Mouse (Mus musculus): Measurements from ENCODE around the gene P2rx7.

P2rx7 gene

DNA sequence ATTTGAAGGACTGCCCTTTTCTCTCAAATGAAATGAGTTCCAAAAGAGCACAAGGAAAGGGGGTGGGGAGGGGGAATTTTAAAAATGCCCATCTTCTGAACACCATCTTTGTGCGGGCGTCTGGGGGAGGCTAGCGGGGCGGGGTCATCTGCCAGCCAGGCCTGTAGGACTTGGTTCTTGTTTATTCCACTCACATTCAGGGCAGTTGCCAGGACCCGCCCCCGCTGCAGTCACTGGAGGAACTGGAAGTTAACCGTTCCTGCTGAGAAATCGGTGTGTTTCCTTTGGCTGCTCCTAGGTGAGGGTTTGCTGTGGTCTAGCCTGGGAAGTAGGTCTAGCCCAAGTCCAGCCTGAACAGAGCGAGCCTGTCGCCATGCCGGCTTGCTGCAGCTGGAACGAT is at the start of gene P2rx7:
Gene P2rx7 (plus strand): TSS at position 211 of the 400 bp plus-strand sequence.
- DNase-seq (ENCODE audit: low spot score): peak; percentile 49

DNA sequence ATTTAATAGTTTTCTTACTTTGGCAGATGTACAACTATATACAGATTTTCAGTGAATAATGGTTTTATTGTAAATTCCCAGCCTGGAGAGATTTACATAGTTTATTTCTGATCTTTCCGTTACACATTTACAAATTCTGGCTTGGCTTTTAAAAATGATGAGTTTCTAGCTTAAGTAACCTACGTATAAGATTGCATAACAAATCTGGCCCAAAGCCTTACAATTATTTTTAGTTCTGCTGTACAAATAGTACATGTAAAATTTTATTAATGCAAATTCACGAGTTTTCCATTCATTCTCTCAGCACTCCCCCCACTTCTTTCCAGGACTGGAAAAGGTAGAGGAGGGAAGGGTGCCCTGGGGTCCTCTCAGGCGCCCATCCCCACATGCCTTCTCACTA is 48.2 kb upstream of the P2rx7 start:
- DNase-seq (ENCODE audit: low spot score): no peak

DNA sequence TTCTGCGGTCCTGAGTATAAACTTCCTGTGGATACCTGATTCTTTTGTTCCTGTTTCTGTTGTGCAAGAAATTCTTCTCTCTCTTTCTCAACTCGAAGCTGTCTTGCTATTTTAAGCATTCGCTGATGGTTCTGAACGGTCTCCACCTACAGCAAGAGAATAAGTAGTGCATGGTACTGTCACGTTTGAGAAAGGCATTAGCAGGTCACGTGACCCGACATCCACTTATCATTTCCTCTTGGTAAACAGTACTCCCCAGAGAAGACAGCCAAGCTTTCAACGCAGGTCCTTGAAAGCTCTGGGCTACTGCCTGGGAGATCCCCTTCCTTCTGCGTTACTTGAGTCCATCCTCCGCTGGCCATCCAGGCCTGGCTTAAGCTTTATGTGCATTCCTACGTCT is 41.5 kb upstream of the P2rx7 start:
- DNase-seq (ENCODE audit: low spot score): no peak

DNA sequence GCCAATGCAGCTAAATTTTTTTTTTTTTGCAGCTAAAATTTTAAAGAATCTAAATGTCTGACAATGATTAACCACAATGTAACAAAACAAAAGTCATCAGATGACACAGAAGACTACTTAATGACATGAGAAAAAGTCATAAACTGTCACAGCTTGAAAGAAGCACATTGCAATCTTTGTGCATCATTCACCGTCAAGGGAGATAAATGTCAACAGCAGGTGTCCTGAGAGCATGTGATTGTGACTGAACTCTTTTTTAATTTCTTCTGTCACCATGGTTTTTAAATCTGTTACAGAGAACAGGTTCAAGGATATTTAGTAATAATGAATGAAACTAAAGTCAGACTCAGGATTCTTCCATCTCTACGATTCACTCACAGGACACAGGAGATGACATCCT is 38.8 kb upstream of the P2rx7 start:
- DNase-seq (ENCODE audit: low spot score): no peak

DNA sequence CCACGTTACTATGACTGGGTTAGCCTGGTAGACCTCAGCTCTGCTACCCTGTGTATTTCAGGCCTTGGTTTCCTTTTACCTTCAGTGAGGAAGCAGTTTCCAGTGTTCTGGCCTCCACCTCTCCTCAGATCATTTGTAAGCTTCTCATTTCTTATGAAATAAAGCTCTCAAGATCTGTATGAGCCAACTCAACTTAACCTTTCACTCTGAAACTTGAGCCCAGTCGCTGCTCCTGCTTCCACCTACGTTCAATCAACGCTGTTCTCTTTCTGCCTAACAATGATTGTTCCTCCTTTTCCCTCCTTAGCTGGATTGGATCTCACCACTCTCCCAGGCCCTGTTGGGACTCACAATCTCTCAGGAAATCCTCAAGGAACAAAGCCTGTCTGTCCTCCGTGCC is 32.1 kb upstream of the P2rx7 start:
- no peak for DNase-seq (ENCODE audit: low spot score)

DNA sequence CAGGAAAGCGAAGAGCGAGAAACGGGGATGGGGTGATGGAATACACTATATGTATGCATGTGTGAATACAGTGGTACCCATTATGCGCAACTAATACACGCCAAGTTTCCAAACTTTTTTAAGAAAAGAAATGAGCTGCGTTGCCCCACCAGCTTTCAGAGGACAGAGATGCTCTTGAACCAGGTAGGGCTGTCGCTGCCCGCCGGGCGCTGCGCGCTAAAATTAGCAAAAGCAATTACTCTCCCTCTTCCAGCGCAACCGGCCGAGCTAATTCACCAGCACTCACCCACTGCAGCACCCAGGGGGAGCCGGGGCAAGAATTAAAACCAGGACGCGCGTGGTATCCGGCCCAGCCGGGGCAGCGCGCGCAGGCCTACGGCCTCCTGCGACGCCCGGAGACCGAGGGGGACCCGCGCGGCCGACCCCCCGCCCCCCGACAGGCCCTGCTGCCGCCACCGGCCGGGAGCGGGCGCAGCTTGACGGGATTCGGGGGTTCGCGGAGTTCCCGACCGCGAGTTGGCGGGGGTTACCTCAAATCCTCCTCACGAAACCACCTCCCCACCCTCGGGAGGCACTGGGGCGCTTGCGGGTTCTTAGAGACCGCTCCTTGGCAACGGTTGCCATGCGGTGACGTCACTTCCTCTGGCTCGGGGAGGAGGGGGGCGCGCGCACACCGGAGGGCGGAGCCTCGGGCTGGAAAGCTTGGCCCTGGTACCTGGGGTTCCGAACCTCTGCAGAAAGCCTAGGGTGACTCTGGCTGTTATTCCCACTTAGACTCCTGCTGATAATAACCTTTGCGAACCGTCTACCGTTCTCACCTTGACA is 29.6 kb upstream of the P2rx7 start, which contains the start of gene Ift81:
Gene Ift81 (minus strand): TSS at position 611 of the 825 bp plus-strand sequence.
- peak; percentile 84 for DNase-seq (ENCODE audit: low spot score)

DNA sequence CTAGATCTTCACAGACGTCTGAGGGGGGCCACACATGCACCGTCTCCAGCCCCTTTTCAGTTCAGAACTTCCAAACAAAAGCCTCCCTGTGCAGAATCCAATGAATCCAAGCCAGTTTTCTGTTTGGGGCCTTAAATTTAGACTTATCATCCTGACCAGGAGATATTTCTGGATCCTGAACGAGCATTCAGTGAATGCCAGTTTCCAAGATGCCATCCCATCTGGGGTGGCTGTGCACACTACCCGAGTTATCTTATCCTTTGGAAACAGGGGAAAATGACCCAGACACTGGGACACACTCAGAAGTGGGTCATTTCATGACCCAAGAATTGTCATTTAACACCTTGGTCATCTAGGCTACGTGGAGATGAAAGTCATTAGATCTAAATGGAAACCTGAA is 26.0 kb upstream of the P2rx7 start:
- DNase-seq (ENCODE audit: low spot score): no peak

DNA sequence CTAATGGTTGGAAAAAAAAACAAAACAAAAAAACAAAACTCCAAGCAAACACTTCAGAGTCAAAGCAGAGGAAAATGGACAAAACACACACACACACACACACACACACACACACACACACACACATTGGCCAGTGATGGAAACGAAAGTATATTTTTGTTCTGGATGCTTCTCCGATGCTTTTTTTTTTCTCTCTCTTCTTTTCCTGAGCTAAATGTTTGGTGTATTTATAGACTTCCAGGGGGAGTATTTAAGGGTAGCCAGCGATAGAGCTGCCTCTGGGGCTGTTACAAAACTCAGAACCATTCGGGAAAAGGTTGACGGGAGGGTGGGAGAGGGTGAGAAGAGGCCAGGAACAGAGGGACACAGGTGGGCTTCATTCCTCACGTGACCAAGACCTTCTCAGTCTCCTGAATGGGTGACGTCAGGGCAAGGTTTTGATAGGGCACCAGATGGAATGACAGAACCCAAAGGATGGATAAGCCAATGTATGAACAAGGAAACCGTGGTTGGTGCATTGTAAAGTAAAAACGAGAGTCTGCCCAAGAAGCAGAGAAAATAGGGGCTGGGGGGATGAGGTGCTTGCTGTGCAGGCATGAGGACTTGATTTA is 23.9 kb upstream of the P2rx7 start:
- DNase-seq (ENCODE audit: low spot score): no peak

DNA sequence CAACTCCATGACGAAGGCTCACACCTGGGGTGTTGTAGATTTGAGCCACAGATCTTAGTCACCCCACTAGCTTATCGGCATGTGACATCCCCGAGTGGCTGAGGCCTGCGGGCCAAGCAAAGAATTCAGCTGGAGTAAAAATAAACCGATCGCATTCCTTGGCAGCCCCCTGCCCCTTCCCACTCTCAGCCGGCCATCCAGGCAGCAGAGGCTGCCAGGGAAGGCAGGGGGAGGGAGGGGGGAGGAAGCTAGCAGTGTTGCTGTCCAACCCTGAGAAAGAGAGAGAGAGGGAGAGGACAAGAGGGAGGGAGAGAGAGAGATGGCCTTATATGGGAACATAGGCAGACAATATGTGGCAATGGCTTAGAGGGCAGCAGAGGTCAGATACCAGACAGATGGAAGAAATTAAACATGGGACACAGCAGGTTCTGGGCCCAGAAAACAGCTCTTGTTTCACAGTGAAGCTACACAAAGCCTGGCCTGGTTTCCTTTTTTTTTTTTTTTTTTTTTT is 22.3 kb upstream of the P2rx7 start:
- DNase-seq (ENCODE audit: low spot score): no peak

DNA sequence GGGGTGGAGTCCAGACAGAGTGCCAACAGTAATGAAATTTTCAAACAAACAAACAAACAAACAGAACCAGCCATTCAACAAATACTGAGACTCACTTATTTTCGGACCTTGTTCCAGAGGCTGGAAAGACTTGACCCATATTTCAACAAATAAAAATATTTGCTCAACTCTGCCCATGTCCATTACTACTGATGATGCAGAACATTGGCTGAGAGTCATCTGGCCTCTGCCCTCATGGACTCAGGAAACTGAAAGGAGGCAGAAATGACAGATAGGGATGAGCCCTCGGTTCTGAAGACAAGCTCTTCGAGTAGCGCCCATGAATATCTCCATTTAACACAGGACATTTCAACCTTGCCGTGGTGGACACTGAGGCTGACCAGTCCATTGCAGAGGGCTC is 21.2 kb upstream of the P2rx7 start:
- no peak for DNase-seq (ENCODE audit: low spot score)

DNA sequence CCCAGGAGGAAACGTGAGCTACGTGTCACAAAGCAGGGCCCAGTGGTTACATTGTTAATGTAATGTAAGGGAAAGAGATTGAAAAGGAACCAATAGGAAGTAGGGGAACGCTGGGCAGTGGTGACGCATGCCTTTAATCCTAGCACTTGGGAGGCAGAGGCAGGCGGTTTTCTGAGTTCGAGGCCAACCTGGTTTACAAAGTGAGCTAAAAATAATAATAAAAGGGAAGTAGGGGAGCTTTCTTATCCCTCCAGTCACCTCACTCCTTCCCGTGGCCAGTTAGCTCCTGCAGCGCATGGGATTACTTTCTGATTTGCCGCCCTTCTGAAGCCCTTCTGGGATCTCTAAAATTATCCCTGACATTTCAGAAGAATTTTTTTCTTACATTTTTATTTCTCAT is 19.9 kb upstream of the P2rx7 start:
- no peak for DNase-seq (ENCODE audit: low spot score)

DNA sequence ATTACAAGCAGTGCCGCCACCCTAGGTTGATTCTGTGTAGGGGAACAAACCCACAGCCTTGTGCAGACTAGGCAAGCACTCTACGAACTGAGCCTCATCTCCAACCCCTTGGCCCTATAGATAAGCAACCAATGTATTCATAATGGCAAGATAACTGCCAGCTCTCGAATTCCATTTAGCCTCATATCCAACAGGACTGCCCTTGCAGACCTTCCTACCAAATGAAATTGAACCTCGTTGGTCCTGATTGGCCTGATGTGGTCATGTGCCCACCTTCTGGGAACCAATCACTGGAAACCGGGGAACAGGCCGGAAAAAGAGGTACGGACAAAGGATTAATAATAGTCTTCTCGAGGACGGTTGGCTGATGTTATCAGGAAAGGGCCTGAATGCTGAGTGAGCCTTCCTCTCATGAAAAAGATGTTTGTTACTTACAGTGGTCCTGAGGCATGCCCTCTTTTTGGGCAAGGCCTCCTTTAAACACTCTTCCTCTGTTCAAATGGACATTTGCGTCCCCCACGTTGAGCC is 18.7 kb upstream of the P2rx7 start:
- peak; percentile 68 for DNase-seq (ENCODE audit: low spot score)

DNA sequence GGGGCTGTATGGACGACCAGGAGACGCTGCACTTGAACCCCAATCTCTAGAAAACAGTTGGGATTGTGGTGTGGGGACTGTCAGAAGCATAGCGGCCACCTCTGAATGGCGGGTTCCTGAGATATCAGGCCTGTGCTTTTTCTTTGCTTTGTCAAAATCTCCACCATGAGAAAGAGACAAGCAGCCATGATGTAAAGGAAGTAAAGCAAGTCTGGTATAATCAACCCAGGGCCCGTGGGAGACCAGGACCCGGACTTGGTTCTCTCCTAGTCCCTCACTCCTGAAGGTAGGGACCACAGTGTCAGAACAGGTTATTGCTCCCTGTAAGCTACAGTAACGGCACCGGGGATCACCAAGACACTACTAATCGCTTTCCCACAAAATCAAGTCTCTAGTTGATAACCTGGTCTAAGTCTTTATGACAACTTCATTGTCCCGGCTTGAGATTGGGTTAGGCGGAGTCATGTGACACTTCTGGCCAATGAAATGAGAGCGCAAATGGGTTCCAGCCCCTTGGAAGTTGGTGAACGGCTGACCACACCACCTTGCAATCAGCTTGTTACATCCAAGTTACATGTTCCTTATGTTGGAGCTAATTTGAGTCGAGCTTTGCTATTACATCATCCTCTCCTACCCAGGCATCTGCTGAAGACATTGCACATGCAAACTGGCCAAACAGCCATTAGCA is 18.0 kb upstream of the P2rx7 start:
- peak; percentile 74 for DNase-seq (ENCODE audit: low spot score)

DNA sequence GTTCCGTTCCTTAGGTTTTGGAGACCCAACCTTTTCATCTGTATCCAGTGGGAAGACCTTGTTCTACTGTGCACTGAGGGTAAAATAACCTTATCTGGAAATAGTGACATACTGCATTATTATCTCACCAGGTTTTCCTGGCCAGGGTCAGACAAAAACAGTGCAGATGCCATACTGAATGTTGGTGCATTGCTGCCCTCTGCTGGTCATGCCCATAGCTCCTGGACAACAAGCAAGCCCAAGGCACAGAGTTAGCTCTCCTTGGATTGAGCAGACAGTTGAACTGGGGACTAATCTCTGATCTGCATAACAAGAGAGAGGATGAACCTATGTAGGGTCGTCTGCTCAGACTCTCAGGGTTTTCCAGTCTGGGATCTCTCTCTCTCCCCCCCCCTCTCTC is 16.5 kb upstream of the P2rx7 start:
- DNase-seq (ENCODE audit: low spot score): peak; percentile 77

DNA sequence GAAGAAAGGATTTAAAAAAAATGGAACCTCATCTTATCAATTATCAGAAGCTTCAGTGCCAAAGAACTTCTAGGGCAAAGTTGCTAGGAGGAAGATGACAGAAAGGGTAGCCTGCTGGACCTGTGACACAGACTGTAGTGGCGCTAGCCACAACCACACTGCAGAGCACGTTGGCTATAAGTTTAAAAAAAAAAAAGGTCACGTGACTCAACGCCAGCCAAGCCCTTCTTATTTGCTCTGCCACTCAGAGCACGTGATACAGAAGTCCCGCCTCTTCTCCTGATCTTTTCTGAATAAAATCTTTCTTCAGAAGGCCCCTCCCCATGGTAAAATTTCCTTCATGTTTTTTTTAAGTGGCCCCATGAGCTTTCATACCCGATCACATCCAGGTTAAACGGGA is 8.5 kb upstream of the P2rx7 start:
- DNase-seq (ENCODE audit: low spot score): no peak

DNA sequence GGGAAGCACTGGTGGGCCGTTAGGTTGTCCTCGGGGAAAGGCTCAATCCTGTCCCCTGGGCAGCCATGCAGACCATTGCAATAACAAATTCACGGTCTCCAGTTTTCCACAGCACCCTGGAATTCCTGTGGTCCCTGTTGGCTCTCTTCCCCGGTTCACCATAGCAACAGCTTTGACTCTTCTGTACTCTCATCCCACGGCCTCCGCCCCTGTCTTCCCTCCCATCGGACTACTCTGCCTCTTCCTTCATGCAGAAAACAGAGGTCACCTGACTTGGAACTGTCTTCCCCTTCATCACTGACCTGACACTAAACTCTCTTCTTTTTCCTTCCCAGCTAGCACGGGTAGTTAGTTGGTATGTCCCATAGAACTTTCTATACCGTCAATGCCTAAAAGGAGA is 7.4 kb upstream of the P2rx7 start:
- no peak for DNase-seq (ENCODE audit: low spot score)

DNA sequence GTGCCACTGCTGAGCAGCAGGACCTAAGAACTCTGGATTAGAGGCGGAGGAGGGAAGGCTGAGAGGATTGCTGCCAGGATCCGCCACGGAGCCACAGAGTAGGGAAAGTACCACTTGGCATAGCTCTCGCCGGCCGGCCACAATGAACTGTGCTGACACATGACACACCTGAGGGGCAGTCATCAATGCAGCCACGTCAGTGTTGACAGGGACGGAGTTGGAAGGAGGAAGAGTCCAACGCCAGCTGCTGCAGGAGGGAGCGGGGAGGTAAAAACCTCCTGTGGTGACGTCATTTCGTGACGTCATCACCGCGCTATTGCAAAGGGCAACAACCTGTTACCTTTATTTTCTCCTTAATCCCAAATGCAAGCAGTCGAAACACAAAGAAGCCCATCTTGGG is 6.8 kb upstream of the P2rx7 start:
- no peak for DNase-seq (ENCODE audit: low spot score)

DNA sequence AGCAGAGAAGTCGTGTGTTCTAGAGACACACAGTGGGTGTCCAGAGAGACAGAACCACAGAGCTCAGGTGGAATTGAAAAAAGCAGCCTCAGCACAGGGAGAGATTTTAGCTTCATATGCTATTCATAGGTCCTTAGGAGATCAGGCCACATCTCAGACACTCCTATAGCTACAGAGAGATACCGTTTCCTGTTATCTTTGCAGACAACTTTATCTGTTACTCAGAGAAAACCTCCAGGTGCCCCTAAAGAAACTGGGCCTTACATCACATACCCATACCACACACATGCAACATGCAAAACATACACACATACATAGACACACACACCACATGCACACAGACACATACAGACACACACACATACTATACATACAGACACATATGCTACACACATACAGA is 5.4 kb upstream of the P2rx7 start:
- no peak for DNase-seq (ENCODE audit: low spot score)

DNA sequence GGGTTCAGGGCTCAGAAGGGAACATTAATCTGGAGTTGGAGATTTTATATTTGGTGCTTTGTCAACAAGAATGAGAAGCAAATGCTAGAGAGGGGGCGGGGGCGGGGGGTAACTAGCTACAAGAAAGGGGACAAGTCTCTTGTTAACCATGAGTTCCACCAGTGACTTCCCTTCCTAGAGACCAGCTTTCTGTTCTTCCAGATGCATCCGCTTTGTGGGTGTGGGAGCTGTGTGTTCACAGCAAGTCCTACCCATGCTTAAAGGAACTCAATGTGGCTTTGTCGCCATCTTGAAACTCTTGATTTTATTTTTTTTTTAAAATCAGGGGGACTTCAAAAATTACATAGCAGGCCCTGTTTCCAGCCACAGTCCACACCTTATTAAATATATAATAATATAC is 4.2 kb upstream of the P2rx7 start:
- no peak for DNase-seq (ENCODE audit: low spot score)

DNA sequence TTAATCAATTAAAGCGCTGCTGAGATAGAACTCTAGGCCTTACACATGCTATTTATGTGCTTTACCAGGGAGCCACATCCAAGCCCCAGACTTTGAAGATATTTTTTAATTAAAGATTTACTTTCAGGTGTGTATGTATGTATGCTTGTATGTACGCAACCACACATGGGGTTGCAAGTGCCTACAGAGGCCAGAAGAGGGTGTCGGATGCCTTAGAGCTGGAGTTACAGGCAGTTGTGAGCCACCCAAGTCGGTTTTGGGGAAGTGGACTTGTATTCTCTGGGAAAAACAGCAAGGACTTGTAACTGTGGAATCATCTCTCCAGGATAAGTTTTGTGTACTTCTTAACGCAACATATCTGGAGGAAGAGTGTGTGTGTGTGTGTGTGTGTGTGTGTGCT is 3.7 kb upstream of the P2rx7 start:
- DNase-seq (ENCODE audit: low spot score): no peak

DNA sequence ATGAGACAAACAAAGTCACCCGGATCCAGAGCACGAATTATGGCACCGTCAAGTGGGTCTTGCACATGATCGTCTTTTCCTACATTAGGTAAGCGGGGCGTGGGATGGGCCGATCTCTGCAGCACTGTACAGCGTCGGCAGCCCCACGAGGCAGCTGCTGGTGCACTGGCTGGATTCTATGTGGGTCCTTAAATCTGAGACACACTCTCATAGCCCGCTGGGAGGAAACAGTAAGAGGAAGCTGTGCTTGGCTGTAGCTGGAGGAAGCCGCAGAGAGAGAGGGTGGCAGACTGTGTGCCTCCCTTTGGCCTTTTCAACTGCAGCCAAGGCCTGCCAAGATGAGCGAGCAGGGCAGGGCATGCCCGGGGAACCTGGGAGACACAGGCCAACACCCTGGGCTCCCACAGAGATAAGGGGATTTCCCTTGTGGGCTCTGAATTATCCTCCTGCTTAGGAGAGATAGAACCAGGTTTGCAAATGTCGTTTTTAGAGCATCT is 448 bp downstream of the P2rx7 start:
- peak; percentile 44 for DNase-seq (ENCODE audit: low spot score)

DNA sequence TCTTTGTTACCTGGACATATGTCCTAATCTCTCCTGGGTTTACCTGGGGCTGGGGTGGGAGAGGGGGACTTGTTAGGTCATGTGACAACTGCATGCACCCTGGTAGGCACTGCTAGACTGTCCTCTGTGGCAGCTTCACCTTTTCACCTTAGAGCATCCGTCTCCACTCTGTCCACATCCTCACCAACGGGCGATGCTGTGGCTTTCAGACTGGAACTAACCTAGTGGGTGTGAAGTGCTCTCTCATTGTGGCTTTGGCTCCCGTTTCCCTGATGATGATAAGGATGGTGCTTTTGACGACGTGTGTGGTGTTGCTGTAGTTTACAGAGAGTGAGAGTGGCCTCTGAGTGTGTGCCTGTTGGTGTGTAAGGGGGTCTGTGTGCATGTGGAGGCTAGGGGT is 1.6 kb downstream of the P2rx7 start:
- DNase-seq (ENCODE audit: low spot score): no peak

DNA sequence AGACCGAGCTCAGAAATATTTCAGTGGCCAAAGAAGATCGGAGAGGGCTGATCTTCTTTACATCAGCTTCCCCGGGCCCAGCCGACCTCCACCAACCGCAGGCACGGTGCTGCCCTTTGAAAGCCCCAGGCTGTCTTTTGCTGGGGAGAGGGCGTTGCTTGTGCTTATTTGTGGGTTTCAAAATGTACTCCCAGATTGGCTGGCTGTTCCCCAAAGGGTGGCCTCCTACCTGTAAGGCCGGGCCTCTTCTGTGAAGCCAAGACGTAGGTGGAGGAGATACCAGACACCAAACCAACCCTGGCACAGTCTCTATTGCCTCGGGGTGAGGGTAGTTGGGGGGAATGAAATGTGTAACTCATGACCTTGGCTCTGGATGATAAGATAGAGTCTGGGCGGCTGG is 2.3 kb downstream of the P2rx7 start:
- DNase-seq (ENCODE audit: low spot score): no peak

All from MN1 (cell line).